21 mouse cellular contexts compared by ENCODE assay signal in the genomic region with DNA sequence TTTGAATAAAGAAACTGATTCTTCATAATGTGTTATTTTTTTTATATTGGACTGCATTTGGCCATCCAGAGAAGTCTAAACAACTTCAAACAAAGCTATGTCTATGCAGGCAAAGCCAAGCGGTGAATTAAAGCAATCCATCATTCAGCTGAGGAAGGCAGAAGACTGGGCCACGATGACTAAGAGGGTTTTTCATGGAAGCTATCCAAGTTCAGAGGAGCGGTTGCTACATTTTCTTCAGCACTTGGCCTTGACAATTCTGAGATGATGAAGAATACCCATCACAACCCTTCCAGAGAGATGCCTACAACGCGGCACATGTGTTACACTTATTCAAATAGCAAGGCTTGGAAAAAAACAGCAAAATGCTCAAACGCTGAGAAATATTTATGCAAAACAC.
DNase-seq lines count a peak whose midpoint lies in the region; ATAC-seq and TF ChIP-seq lines count a peak whose summit lies in the region.
"Had no signal": no experiment of that assay in that cellular context is flagged by ENCODE, and none has a peak within 500 bp of the region (broad histone marks: within the 10 kb centered on the region; RNA-seq: fewer than 3 reads in every experiment).

No protein-coding gene starts in this region.

- H3K4me3 ChIP-seq in stomach, embryonic 16.5 days (replicated peaks; ENCODE audit: low read length) = no peak overlapping the region
- no peak overlapping the region for H3K4me3 ChIP-seq in stomach, postnatal 0 days (ENCODE audit: low read depth, low read length)
- no peak overlapping the region for H3K4me3 ChIP-seq in neural tube, embryonic 15.5 days (replicated peaks)
- H3K4me3 ChIP-seq: embryonic facial prominence, embryonic 13.5 days; limb, embryonic 12.5 days; neural tube, embryonic 13.5 days had no signal

- no peaks in the 10 kb centered on the region for H3K9me3 ChIP-seq in stomach, embryonic 16.5 days (replicated peaks; ENCODE audit: control insufficient read depth, low read length)
- no peaks in the 10 kb centered on the region for H3K9me3 ChIP-seq in stomach, postnatal 0 days (ENCODE audit: control insufficient read depth, low read length)
- H3K9me3 ChIP-seq in neural tube, embryonic 15.5 days (replicated peaks) = no peaks in the 10 kb centered on the region
- H3K9me3 ChIP-seq: embryonic facial prominence, embryonic 13.5 days; limb, embryonic 12.5 days; neural tube, embryonic 13.5 days had no signal

- no peak overlapping the region for H3K9ac ChIP-seq in stomach, embryonic 16.5 days (ENCODE audit: low read length)
- no peak overlapping the region for H3K9ac ChIP-seq in stomach, postnatal 0 days (ENCODE audit: low read length)
- no peak overlapping the region for H3K9ac ChIP-seq in neural tube, embryonic 15.5 days (replicated peaks)
- H3K9ac ChIP-seq: embryonic facial prominence, embryonic 13.5 days; forebrain, postnatal 0 days; hindbrain, embryonic 14.5 days; limb, embryonic 12.5 days; liver, embryonic 14.5 days; neural tube, embryonic 13.5 days had no signal

- no peak overlapping the region for H3K4me2 ChIP-seq in stomach, embryonic 16.5 days (ENCODE audit: low read depth, low read length)
- no peak overlapping the region for H3K4me2 ChIP-seq in stomach, postnatal 0 days (replicated peaks; ENCODE audit: low read depth)
- no peak overlapping the region for H3K4me2 ChIP-seq in neural tube, embryonic 15.5 days
- H3K4me2 ChIP-seq: embryonic facial prominence, embryonic 13.5 days; heart, embryonic 11.5 days; hindbrain, embryonic 14.5 days; limb, embryonic 12.5 days; neural tube, embryonic 13.5 days had no signal

- no peaks in the 10 kb centered on the region for H3K36me3 ChIP-seq in stomach, embryonic 16.5 days (ENCODE audit: control insufficient read depth, insufficient read depth, low read length)
- H3K36me3 ChIP-seq in stomach, postnatal 0 days (ENCODE audit: control insufficient read depth, insufficient read depth, low read length) = no peaks in the 10 kb centered on the region
- no peaks in the 10 kb centered on the region for H3K36me3 ChIP-seq in neural tube, embryonic 15.5 days
- H3K36me3 ChIP-seq: embryonic facial prominence, embryonic 13.5 days; limb, embryonic 12.5 days; neural tube, embryonic 13.5 days had no signal

- peak; percentile 17 for DNase-seq in gastrocnemius, adult 18-20 months (ENCODE audit: low spot score)
- no peak for DNase-seq in gastrocnemius, adult 8-10 months (ENCODE audit: low spot score in 2 of 2)
- DNase-seq in stomach, postnatal 0 days (ENCODE audit: low spot score) = no peak
- DNase-seq in adrenal gland, postnatal 36 days = peak; percentile 24 to 33
- DNase-seq in thymus, postnatal 36 days = no peak
- DNase-seq: cerebellum, adult 2 months; forebrain, postnatal 0 days; gastrocnemius, postnatal 14 days; heart, postnatal 14 days; kidney, adult 11 months; lung, postnatal 10 days; right cerebral cortex, postnatal 4 days had no signal

- 0 out of 2 replicates have a peak overlapping the region, but pooled peaks have one; percentile 11 for H3K27ac ChIP-seq in stomach, embryonic 16.5 days (ENCODE audit: low read length)
- H3K27ac ChIP-seq in stomach, postnatal 0 days (replicated peaks) = no peak overlapping the region
- no peak overlapping the region for H3K27ac ChIP-seq in neural tube, embryonic 15.5 days (replicated peaks)
- H3K27ac ChIP-seq: embryonic facial prominence, embryonic 13.5 days; hindbrain, embryonic 14.5 days; kidney, postnatal 0 days; limb, embryonic 12.5 days; liver, embryonic 14.5 days; neural tube, embryonic 13.5 days had no signal

- WGBS in stomach, embryonic 16.5 days = 41% methylated on average over 6 of the region's 6 CpGs
- 42% methylated on average over 6 of the region's 6 CpGs for WGBS in stomach, postnatal 0 days
- WGBS in neural tube, embryonic 15.5 days = 75% methylated on average over 6 of the region's 6 CpGs

- 0 out of 2 replicates have a peak, but pooled peaks cover 3% of the 10 kb centered on the region for H3K4me1 ChIP-seq in stomach, embryonic 16.5 days (ENCODE audit: control insufficient read depth, insufficient read depth, low read length)
- H3K4me1 ChIP-seq in stomach, postnatal 0 days (replicated peaks; ENCODE audit: control insufficient read depth, insufficient read depth) = no peaks in the 10 kb centered on the region; the same call in 1 of the 2 replicates
- no peaks in the 10 kb centered on the region for H3K4me1 ChIP-seq in neural tube, embryonic 15.5 days
- H3K4me1 ChIP-seq: limb, embryonic 12.5 days; neural tube, embryonic 13.5 days had no signal

- ATAC-seq in stomach, embryonic 16.5 days (ENCODE audit: insufficient read depth, low FRiP score) = no peak; the same call in 1 of the 2 replicates
- ATAC-seq in stomach, postnatal 0 days (ENCODE audit: low FRiP score, low TSS enrichment) = no peak
- no peak for ATAC-seq in neural tube, embryonic 15.5 days (ENCODE audit: low FRiP score)
- ATAC-seq: forebrain, postnatal 0 days had no signal

- TF ChIP-seq EP300 in stomach, postnatal 0 days (optimal IDR thresholded peaks at IDR 0.05) = no peak

- H3K27me3 ChIP-seq in stomach, embryonic 16.5 days (ENCODE audit: control insufficient read depth, insufficient read depth, low read length) = no peaks in the 10 kb centered on the region
- no peaks in the 10 kb centered on the region for H3K27me3 ChIP-seq in stomach, postnatal 0 days (ENCODE audit: control insufficient read depth, insufficient read depth, low read length)
- H3K27me3 ChIP-seq in neural tube, embryonic 15.5 days (replicated peaks) = no peaks in the 10 kb centered on the region
- H3K27me3 ChIP-seq: embryonic facial prominence, embryonic 13.5 days; limb, embryonic 12.5 days; neural tube, embryonic 13.5 days had no signal

- no peak for TF ChIP-seq CTCF in stomach, postnatal 0 days (IDR thresholded peaks at IDR 0.05; ENCODE audit: low read depth)

Comparison
In these comparisons a context has a peak if more than half of its experiments do, and no peak if none do; other contexts are left out.
1. DNase-seq: peak in gastrocnemius, adult 18-20 months (single experiment) and adrenal gland, postnatal 36 days (2 of 2); none in gastrocnemius, adult 8-10 months (0 of 2), stomach, postnatal 0 days (single experiment) and thymus, postnatal 36 days (0 of 2).